Mouse (Mus musculus) thymus, adult 2 months (tissue): ENCODE measurements around the gene Uba7. TPM values are rescaled to one million over a fixed set of nuclear protein-coding genes. Genes with fewer than 3 reads are reported as not detected.

Experiments used
- DNase-seq: peaks from one replicate; pipeline ENCODE4 v3.0.0; 2021
- H3K27ac ChIP-seq: fragments of 200-500 bp; 2 replicates; pipeline ENCODE4 v1.5.1; 2012; ENCODE audit warnings: low read length, control low read depth; ENCODE audit not compliant: control insufficient read depth, insufficient read depth
- H3K27me3 ChIP-seq: fragments of 200-500 bp; 2 replicates; pipeline ENCODE4 v1.6.1; 2012; ENCODE audit warnings: mild to moderate bottlenecking, low read length, moderate library complexity, mixed read lengths; ENCODE audit not compliant: control insufficient read depth, insufficient read depth
- H3K36me3 ChIP-seq: fragments of 200-500 bp; 2 replicates; pipeline ENCODE4 v1.6.1; 2012; ENCODE audit warnings: mild to moderate bottlenecking, low read length, moderate library complexity; ENCODE audit not compliant: control insufficient read depth, insufficient read depth
- H3K4me1 ChIP-seq: fragments of 200-500 bp; replicated peaks from 2 replicates; pipeline ENCODE4 v1.6.1; 2012; ENCODE audit warnings: low read length; ENCODE audit not compliant: control insufficient read depth, insufficient read depth
- H3K4me3 ChIP-seq: fragments of 200-500 bp; 2 replicates; pipeline ENCODE4 v1.5.1; 2012; ENCODE audit warnings: mild to moderate bottlenecking, low read length, control low read depth, moderate library complexity; ENCODE audit not compliant: control insufficient read depth, insufficient read depth
- CTCF ChIP-seq: fragments of 200-500 bp; IDR thresholded peaks from 2 replicates; pipeline ENCODE4 v1.5.1; 2012; ENCODE audit warnings: mild to moderate bottlenecking, control low read depth, low read length, moderate library complexity, borderline replicate concordance; ENCODE audit not compliant: control insufficient read depth, poor library complexity, insufficient read depth; ENCODE audit errors: extremely low read depth
- POLR2A ChIP-seq: fragments of 200-500 bp; IDR thresholded peaks from 2 replicates; pipeline ENCODE4 v1.6.1; 2012; ENCODE audit warnings: mild to moderate bottlenecking, low read length, control low read depth, moderate library complexity; ENCODE audit not compliant: control insufficient read depth, poor library complexity, insufficient read depth; ENCODE audit errors: extremely low read depth
- WGBS: fragments of 180-500 bp; shearing (Covaris S2); methylation state at CpG from one replicate; pipeline ENCODE4 v1.1.7; 2018; 5-methylcytosine and 5-hydroxymethylcytosine counted together
- polyA plus RNA-seq: library from polyadenylated mRNA; depleted of rRNA; stranded (reverse); fragments of >200 nt; gene quantifications from 2 replicates; pipeline ENCODE4 v1.2.3, GENCODE M21; 2012

Uba7 gene
- polyA plus RNA-seq, 1 experiment = 267 TPM

DNA sequence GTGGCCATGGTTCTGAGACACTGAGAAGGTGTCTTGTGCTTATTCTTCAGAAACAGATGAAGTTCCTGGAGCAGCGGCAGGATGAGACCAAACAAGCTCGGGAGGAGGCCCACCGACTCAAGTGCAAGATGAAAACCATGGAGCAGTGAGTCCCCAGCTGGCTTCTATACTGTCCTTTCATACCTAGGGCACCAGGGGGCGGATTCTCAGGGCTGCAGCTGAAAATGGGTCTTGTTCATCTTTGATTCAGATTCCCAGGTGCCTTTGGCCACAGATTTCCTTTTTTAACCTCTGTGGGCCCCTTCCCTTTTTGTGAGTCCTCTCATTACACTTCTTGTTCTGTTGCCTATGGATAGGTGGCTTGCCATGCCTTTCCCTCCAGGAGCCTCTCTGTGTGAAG is 14.4 kb upstream of the Uba7 start:
- Histone ChIP-seq H3K36me3 (peaks cover 9% of the 10 kb centered on the region; the same call in 1 of the 2 replicates), H3K27me3 (no peaks in the 10 kb centered on the region), H3K4me1 (no peaks in the 10 kb centered on the region), H3K4me3 (no peak overlapping the region), H3K27ac (no peak overlapping the region)
- DNase-seq = no peak
- 58% methylated on average over 4 of the region's 4 CpGs for WGBS
- TF ChIP-seq POLR2A = no peak
- TF ChIP-seq CTCF = no peak

DNA sequence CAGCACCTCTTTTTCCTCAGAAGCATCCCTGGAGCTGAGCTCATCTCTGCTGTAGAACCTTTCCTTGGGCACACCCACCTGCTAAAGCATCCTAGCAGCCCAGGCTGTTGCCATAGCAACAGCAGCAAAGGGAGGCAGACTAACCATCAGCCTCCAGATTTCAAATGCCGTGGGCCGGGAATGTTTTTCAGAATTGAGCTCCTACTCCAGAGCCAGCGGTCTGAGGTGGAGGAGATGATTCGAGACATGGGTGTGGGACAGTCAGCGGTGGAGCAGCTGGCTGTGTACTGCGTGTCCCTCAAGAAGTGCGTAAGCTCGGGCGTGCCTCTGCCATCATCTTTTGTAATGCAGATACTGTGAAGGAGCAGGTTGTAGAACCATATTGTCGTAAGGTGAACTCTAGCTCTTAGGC is 13.9 kb upstream of the Uba7 start:
- Histone ChIP-seq H3K27me3 (no peaks in the 10 kb centered on the region), H3K4me3 (no peak overlapping the region), H3K36me3 (peaks cover 9% of the 10 kb centered on the region; the same call in 1 of the 2 replicates), H3K27ac (no peak overlapping the region), H3K4me1 (no peaks in the 10 kb centered on the region)
- no peak for TF ChIP-seq CTCF
- TF ChIP-seq POLR2A = no peak
- 96% methylated on average over 10 of the region's 10 CpGs for WGBS
- DNase-seq = no peak

DNA sequence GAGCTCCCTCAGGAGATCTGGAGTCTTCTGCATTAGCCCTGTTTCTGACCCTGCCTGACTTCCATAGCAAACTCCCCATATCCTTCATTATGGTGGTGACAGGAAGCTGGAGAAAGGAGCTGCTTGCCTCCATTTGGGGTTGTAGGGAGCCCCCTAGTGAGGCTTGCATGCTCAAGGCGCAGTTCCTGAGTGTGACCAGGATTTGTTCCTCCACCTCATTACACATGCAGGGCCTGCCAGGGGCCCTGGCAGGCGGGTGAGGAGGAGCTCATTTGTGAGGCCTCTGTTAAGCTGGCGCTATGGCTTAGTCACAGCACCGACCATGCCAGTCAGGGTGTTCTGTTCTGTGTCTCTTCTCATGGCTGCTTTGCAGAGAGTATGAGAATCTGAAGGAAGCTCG is 13.4 kb upstream of the Uba7 start:
- 81% methylated on average over 5 of the region's 5 CpGs for WGBS
- peaks cover 9% of the 10 kb centered on the region; the same call in 1 of the 2 replicates for H3K36me3 ChIP-seq
- H3K4me1 ChIP-seq = no peaks in the 10 kb centered on the region

DNA sequence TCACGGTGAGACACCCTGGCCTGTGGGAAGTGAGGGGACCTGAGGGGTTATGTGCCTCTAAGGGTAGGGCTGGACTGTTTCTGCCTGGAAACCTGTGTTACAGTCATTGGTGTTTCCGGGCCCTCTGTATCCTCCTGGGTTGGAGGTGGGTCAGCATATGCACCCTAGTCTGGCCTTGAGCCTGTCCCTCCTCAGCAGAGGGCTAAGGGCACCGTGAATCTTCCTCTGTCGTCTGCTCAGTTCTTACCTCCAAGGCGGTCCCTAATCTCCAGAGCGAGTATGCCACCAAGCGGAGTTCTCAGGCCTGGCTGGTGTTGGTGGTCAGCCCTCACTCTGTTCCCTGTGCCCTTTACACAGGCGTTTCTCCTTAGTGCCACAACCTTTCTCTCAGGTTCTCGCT is 12.4 kb upstream of the Uba7 start:
- TF ChIP-seq POLR2A = no peak
- Histone ChIP-seq H3K27me3 (no peaks in the 10 kb centered on the region), H3K4me3 (no peak overlapping the region), H3K36me3 (no peaks in the 10 kb centered on the region; the same call in 1 of the 2 replicates), H3K27ac (no peak overlapping the region), H3K4me1 (no peaks in the 10 kb centered on the region)
- WGBS = 97% methylated on average over 9 of the region's 9 CpGs
- no peak for DNase-seq

More for the DNA sequence above, 13.4 kb upstream of the Uba7 start:
- DNase-seq = no peak
- no peak overlapping the region for H3K27ac ChIP-seq
- no peak overlapping the region for H3K4me3 ChIP-seq
- TF ChIP-seq POLR2A (no peak), CTCF (no peak)
- no peaks in the 10 kb centered on the region for H3K27me3 ChIP-seq

DNA sequence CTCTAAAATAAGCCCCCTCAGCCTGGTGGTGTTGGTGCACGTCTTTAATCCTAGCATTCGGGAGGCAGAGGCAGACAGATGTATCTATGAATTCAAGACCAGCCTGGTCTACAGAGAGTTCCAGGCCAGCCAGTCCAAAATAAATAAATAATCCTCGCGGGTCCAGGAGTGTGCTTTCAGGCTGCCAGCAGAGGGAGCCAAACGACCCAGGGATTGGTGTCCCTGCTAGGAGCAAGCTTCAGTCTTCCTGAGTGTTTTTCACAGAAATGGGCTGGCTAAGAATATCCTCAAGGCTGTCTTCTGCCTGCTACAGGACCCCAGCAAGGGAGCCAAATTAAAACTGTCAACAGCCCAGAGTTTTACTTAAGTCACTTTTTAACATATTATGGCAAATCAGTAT is 11.6 kb upstream of the Uba7 start:
- no peaks in the 10 kb centered on the region for H3K4me1 ChIP-seq
- H3K4me3 ChIP-seq = no peak overlapping the region
- H3K36me3 ChIP-seq = no peaks in the 10 kb centered on the region
- no peak overlapping the region for H3K27ac ChIP-seq
- 17% methylated on average over 5 of the region's 5 CpGs for WGBS
- H3K27me3 ChIP-seq = no peaks in the 10 kb centered on the region
- peak; percentile 66 for DNase-seq
- TF ChIP-seq CTCF = peak; percentile 81; the same call in 1 of the 2 replicates
- TF ChIP-seq POLR2A = no peak

GRCm38 (mm10) chr9:107964681-107965080 is 10.6 kb upstream of the Uba7 start:
- H3K27ac ChIP-seq = no peak overlapping the region
- 98% methylated on average over 9 of the region's 9 CpGs for WGBS
- H3K27me3 ChIP-seq = no peaks in the 10 kb centered on the region
- no peaks in the 10 kb centered on the region for H3K4me1 ChIP-seq
- no peaks in the 10 kb centered on the region for H3K36me3 ChIP-seq
- no peak overlapping the region for H3K4me3 ChIP-seq
- TF ChIP-seq CTCF (no peak), POLR2A (no peak)
- no peak for DNase-seq

DNA sequence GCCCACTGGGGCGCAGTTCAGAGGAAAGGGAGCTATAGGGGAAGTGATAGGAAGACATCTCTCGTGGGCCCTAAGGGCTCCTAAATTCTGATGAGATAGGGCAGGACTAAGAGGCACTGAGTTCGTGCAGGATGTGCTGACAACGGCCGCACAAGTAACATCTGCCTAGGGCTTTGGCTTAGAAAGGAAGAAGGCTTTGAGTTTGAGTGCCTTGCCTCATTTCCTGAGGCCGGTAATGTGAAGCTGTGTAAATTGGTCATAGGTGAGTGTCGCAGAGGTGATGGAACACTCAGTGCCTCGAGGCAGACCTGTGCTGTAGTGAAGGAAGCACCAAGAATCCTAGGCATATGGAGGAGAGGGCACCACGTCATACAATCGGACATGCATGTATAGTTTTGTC is 8.6 kb upstream of the Uba7 start:
- Histone ChIP-seq H3K4me1 (peaks cover 2% of the 10 kb centered on the region; the same call in 1 of the 2 replicates), H3K4me3 (no peak overlapping the region), H3K36me3 (no peaks in the 10 kb centered on the region), H3K27me3 (no peaks in the 10 kb centered on the region), H3K27ac (no peak overlapping the region)
- TF ChIP-seq CTCF (no peak), POLR2A (no peak)
- no peak for DNase-seq
- WGBS = 53% methylated on average over 10 of the region's 10 CpGs
